Mouse (Mus musculus): Measurements from ENCODE around the gene Paqr8. TPM values are rescaled to one million over a fixed set of nuclear protein-coding genes. Genes with fewer than 3 reads are reported as not detected.

Gene Paqr8
- 100 to 1,000 TPM; 110 to 114 TPM for total RNA-seq (2021)
- long read RNA-seq, experiment 1, full-length matches to known transcripts = 34 of 72 reads
- long read RNA-seq, experiment 1, partial matches to known transcripts = 1 of 72 reads
- long read RNA-seq, experiment 1, other reads (novel, unspliced or antisense) = 37 of 72 reads
- long read RNA-seq, experiment 2, full-length matches to known transcripts = 9 of 43 reads
- long read RNA-seq, experiment 2, partial matches to known transcripts = 14 of 43 reads
- long read RNA-seq, experiment 2, other reads (novel, unspliced or antisense) = 20 of 43 reads

DNA sequence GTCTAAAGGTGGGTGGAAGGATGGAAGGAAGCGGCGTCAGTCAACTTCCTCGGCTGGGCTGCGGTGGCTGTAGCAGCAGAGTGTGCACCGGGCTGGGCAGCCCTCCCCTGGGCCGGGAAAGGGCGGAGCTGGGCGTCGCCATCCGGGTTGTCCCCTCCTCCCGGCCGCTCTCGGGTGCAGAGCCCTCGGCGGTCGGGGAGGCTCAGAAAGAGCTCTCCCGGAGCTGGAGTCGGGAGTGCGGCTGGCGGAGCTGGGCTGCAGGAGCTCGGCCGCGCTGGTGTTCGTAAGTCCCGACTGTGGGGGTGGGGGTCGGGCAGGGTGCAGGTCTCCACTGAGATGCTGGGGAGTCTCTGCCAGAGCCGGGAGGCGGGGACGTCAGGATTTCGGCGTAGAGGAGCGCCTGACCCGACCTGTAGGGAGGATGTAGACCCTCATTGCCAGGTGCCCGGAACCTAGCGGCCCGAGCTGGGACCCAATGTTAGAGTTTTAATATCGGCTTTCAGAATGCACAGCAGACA, at the start of gene Paqr8:
TSS of gene Paqr8 (plus strand) at position 203 of the 518 bp plus-strand sequence.
- peak; percentile 82 to 90 for DNase-seq (ENCODE audit: low spot score in 2 of 2)

DNA sequence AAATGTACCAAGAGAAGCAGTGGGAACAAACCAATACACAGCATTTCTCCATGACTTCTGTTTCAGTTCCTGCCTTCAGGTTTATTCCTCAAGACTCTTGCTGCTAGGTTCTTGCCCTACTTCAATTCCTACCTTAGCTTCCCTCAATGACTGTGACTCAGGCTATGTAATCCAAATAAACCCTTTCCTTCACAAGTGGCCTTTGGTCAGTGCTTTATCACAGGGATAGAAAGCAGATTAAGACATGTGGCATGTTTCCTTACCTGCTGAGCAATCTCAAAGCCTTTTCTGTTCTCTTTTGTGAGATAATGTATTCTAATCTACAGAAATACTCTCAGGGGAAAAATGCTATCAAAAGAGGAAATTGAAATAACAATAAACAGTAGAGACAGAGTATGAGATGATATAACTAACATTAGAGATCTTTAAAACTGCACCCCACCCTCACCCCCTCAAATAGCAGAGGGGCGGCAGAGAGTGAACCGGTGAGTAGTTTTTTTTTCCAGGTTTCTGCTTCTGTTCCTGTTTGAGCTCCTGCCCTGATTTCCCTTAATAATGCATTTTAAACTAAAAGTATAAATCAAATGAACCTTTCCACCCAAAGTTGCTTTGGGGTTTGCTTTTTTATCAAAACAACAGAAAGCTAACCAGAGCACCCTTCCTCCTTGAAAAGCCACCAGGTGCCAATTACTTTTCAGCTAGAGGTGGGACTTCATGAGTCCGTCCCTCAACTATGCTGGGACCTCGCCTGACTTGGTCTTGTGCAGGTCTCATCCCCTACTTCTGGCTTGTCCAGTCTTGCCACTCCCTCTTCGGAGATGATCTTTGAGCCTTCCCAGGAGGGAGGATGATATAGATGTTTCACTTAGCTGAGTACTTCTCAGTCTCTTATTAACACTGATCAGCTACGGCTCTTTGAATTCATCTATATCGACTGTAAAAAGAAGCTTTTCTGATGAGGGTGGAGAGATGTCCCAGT, 33.2 kb upstream of the Paqr8 start:
- DNase-seq (ENCODE audit: low spot score in 2 of 2) = no peak

DNA sequence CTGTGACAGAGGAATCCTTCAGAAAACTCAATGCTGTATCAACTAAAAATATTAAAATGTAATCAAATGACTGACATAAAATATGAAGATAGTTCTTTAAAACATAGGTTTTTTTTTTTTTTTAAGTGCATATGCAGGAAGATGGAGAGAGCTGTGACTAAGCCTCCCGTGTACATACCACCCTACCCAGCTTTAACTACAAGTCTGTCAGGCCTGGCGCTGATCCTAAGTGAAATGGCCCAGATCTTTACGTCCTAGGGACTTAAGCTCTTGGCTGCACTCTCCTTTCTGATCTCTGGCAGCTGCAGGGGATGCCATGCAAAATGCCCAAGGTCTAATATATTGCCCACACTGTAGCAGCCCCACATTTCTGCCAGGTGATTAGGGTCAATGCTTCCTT, 29.6 kb upstream of the Paqr8 start:
- no peak for DNase-seq (ENCODE audit: low spot score in 2 of 2)

DNA sequence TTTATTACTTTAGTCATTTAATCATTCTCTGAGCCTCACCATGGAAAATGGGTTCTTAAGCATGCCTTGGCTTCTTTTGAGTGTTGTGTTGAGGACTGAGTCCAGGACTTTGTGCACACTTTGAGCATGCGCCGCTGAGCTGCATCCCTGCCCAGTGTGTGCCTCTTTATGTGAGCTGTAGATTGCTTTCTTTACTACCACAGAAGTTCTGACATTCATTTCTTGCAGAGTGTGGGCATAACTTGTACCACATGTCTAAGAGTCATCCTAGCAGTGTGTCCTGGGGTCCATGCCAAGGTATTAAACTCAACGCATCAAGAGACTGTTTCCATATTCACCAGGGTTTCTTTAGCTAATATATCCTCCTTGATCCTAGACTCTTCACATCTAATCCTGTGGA, 28.5 kb upstream of the Paqr8 start:
- DNase-seq (ENCODE audit: low spot score in 2 of 2) = no peak

DNA sequence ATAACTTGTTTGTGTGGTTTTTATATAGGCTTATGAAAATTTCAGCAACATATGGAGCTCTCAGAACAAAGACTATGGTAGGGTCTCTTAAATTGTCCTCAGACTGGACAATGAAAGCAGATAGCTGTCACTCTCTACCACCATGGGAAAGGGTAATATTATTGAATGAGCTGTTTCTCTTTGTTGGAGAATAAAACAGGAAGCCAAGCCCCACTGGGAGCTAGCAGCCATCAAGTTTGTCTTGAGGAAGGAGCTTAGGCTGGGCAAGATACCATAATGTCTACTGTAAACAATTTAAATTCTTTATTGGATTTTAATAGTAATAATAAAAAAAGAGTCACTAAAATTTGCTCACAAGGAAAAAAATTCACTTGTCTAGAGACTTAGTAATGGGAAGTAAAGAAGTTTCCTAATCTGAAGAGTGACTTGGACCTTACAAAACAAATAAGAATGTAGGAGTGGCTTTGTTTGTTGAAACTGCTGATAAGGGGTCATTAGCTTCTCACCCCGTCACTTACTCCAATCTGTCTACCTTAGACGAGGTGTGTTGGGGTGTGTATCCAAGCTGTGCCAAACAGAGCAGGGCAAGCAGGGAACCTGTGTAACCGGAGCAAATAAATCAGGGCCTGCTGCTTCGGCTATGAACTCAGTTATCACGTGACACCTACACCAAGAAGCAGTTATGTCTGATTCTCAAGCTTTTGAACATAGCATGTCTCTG, 26.8 kb upstream of the Paqr8 start:
- no peak for DNase-seq (ENCODE audit: low spot score in 2 of 2)

DNA sequence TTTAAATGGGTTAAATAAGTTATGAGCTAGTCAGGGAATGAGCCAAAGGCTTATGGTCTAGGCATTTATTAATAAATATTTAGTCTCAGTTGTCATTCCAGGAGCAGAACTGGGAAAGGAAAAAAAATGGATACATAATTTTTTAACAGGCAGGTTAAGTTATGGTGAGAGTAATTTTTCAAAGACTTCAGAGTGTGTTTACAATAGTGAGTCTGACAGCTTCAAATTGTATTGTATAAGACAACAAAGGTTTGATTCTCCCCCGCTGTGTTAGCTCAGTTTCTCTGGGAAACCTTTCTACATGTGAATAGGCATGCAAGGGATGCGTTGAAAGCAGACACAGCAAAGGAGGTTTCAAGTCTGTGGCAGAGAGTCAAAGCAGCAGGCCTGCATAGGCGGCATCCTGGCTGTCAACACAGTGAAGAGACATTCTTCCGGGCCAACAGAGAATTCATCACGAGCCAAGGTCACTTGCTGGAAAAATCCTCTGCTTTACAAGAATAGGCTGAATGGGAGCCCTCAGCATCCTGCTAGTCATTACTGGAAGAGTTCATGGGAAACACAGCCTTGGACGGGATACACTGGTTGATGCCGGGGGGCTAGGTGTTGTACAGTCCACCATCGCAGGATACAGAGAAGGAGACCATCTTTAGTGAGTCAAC, 23.0 kb upstream of the Paqr8 start:
- no peak for DNase-seq (ENCODE audit: low spot score in 2 of 2)

DNA sequence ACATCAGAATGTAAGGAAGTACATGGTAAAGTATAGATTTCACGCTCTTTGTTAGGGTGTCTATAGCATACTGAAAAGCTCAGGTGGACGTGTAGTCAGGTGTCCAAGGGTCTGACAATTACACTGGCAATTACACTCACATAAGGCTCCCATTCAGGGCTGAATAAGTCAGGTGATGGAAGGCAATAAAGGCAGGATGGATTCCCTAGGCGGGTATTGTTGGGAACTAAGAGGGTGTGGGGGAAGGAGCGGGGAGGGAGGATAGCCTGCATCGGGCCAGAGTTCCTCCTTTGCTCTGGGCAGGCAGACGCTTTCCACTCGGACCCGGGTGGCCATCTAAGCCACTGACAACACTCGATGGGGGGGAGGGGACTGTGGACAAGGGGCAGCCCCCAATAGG, 22.4 kb upstream of the Paqr8 start:
- no peak for DNase-seq (ENCODE audit: low spot score in 2 of 2)

DNA sequence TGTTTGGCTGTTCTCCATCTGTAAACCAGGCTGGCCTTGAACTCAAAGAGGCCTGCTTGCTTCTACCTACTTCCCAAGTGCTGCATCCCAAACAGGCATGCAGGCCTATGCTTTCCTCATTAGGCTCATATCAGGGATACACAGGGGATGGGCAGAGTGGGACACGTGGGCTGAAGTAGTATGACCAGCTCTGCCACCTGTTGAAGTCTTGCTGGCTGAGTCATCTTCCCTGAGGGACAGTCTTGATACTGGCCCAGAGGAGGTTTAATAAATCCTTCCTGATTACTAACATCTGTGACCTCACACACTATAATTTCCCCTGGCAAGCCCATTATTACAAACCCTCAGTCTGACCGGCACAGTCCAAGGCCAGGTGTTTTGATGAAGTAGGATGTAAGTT, 19.5 kb upstream of the Paqr8 start:
- no peak for DNase-seq (ENCODE audit: low spot score in 2 of 2)

DNA sequence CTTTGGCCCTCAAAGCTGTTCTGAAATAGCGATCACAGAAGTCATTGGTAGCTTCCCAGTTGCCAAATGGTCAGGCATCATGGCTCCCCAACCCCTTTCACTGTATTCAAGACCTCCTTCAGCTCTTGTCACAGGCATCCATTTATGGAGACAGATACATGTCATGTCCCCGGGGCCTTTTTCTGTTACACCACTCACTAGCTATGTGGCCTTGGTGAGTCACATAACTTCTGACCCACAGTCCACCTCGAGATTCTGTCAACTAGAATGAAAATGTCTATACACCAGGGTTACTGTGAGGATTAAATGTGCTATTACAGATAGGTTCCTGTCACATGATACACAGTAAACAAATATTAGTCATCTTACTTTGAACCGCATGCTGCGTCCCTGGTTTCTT, 17.9 kb upstream of the Paqr8 start:
- DNase-seq (ENCODE audit: low spot score in 2 of 2) = no peak

DNA sequence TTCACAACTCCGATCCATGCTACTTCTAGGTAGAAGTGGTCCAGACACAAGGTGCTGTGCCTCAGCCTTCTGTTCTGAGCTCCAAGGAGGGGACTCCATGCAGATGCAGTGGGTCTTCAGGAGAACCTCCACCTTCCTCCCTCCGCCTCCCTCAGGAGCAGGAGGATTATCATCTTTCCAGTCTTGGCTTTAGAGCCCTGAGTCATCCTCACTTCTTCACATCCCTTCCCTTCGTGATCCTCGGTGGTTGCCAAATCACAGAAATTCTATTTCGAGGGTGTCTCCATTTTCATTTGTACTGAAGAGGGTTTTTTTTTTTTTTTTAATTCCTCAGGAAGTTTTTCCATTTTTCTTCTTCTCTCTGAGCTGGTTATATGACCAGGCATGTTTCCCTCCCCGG, 16.3 kb upstream of the Paqr8 start:
- peak; percentile 18 to 21 for DNase-seq (ENCODE audit: low spot score in 2 of 2)

DNA sequence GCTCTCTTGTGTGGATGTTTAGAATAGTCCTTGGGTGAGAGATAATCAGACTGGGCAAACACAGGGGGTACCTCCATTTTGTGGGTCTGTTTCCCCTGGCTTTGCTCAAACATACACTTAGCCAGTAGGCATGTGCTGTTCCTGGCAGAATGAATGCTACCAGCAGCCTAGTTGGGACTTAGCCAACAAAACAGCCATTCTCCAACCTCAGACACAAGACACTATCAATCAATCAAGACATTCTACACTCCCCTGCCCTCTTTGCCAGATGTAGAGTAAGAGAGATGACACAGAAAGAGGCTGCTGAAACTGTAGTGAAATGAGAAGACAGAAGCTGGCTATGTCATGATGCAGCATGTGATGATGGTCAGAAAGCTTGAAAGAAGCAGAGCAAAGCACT, 13.1 kb upstream of the Paqr8 start:
- DNase-seq (ENCODE audit: low spot score in 2 of 2) = no peak

DNA sequence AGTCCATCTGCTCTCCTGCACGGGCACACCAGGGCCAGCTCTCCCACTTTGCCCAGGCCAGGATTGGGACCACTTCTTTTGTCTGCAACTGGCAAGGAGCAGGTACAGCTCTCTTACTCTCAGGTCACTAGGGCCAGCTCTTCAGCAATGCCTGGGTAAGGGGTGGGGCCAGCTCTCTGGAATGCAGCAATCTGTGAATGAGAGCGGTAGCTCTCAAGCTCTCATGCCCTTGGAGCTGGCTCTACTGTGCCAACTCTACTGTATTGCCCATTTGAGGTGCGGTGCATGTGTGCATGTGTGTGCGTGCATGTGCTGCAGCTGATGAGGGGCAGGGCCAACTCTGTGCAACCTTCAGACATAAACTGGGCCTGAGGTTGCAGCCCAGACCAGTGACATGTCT, 11.0 kb upstream of the Paqr8 start:
- no peak for DNase-seq (ENCODE audit: low spot score in 2 of 2)

DNA sequence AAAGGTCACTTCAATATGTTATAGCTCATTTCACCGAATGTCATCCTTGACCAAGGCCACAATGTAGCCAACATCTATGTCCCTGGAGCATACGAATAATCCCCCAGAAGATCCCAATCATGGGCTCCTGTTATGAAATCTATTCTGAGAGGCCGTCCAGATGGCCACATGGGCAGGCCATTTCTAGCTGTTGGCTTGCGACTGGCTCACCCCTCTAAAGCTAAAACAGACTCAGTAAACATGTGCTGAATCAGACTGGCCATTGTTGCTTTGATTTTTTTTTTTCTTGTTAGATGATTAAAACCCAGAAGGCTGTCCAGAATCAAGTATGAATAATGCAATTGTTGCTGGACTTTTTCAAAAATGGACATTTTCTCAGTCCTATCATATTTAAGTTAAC, 7.3 kb upstream of the Paqr8 start:
- DNase-seq (ENCODE audit: low spot score in 2 of 2) = no peak

DNA sequence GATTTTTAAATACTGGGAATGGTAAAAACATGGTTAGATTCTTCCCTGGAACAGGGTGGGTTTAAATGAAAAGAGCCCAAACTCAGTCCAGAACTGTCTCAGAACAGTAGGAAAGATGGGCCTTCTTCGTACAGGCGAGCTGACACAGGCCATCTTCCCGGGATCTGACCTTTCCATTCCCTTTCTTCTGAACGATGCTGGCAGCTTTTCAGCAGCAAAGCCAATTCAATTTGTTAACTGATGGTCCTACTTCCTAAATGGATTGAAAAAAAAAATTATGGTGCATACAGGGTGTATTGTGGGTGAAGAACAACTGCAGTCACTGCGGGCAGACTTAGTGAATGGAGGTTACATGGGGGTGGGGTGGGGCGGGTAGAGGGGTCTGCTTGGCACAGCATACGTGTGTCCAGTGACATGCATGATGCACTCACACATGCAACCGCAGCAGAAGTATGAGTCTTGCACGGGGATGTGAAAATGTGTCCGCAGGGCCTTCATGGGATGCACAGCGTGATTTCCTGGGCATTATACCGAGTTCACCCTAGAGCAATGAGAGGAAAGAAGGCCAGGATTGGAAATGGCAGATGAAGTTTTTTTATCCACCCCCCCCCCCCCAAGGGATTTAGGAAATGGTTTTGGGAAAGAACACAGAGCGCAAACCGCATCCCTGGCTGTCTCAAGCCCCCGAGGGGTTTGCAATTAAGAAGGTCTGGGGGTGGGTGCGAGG, 566 bp upstream of the Paqr8 start:
- DNase-seq (ENCODE audit: low spot score in 2 of 2) = no peak

DNA sequence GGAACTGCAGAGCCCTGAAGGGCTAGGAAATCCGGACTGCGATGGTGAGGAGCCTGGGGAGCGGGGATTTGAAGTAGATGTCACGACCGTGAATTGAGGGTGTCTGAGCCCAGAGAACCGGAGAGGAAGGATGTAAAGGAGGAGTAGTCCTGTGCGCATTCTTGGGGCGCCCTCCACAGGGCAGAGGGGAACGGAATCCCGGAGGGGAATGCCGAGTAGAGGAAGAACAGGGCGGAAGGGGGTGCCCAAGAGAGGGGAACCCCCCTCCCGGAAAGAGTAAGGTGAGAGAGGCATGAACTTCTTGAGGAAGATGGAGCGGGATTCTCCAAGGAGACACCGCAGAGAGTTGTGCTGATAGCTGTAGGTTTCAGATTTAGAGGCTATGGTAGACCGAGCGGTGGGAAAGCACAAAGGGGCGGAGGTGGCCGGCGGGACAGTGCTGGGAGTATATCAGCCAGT, 564 bp downstream of the Paqr8 start:
- peak; percentile 79 to 80 for DNase-seq (ENCODE audit: low spot score in 2 of 2)

DNA sequence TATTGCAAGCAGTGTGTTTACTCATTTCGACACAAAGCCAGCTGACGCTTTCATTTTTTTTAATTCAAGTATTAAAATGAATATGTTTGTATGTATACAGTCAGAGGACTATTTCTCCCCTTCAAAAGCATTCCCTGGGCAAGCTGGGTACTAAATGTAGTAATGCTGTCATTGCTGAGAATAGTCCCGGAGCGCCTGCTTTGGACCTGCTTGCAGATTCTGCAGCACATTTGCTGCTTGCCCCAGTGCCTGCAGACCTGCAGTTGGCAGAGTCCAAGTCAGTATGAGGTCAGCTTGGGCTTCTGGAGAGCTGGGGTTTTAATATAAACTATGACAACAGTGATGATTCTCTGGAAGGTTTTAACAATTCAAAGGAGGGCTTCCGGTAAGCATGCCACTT, 2.7 kb downstream of the Paqr8 start:
- DNase-seq (ENCODE audit: low spot score in 2 of 2) = no peak

DNA sequence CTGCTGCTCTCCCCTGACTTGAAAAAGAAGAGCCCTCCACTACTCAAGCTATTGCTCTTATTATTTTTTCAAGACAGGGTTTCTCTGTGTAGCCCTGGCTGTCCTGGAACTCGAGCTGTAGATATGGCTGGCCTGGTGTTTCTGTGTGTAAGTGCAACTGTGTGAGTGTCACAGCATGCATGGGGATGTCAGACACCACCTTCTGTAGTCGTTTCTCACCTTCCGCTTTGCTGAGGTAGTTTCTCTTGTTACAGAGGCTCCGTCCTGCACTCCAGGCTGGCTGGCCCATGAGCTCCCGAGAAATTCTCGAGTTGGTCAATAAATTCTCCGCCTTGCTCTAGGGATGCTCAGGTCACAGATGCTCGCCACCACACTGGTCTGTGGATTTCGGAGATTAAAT, 8.0 kb downstream of the Paqr8 start:
- no peak for DNase-seq (ENCODE audit: low spot score in 2 of 2)

DNA sequence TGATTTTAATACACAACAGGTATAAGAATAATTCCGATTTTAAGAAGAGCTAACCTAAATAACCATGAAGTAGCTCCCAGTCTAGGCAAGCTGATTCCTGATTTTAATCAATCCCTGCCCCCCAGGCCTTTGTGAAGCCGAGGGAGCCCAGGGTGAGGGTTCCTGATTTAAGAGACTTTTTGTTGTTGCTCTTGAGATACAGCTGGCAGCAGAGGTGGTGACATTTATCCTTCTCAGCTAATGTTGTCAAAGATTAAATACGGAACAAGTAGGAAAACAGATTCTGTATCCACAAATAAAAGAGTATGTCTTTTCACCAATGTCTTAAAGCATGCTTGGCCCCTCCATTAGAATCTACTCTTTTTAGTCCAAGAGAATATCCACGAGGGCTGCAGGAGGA, 9.9 kb downstream of the Paqr8 start:
- no peak for DNase-seq (ENCODE audit: low spot score in 2 of 2)

DNA sequence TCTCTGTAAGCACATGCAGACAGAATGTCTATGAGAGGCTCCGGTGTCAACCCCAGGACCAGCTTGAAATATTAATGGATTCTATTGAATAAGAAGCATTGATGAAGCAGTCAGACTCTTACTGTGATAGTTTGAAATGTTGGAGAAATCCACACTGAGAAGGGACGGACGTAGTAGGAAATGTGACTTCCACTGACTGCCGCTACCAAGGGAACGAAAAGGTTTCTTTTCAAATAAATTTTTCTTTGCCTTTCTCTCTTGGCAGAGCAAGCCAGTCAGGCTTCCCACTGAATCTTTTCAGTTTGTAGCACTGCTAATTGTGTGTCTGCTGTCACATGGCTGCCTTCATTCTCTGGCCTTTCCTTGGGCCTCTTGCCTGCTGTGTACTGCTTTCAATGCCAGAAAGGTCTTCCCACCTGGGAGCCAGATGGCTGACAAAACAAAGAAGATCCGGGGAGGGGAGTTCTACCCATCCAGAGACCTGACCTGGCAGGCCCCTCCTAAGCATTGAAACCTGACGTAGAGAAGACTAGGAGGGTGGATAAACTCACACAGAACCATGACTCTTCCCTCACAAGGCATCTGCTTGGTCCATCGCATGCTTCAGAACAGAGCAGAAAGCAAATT, 15.2 kb downstream of the Paqr8 start:
- DNase-seq (ENCODE audit: low spot score in 2 of 2) = peak; percentile 31 to 49

DNA sequence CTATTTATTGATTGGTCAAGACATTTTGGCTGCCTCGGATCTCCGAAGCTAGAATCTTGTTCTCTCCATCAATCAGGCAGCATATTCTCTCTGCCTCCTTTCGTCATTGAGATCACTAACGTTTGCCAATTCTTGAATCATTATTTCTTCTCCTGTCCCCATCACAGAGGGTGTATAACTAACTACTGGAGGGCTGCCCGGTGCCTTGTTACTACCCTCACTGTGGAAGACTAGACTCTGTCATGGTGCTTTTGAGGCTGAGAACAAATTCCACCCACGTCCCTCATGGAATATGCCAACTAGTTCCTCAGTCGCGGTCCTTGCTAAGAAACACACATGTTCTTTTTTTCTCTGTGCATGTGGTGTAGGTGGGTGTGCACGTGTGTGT, 15.7 kb downstream of the Paqr8 start:
- peak; percentile 83 to 84 for DNase-seq (ENCODE audit: low spot score in 2 of 2)

Measured in left cerebral cortex, adult 18-20 months (tissue).